Mouse (Mus musculus): ENCODE data around the gene Fgd3. TPM values are rescaled to one million over a fixed set of nuclear protein-coding genes. Genes with fewer than 3 reads are reported as not detected.
A peak's percentile ranks its signal among the peaks of the same experiment; 100 is the strongest.

Gene Fgd3
- total and polyA plus RNA-seq, 2 experiments from 2014 or later = 1.6 to 8.4 TPM

- WGBS = 22% methylated on average over 5 of the region's 5 CpGs
- Histone ChIP-seq H3K36me3 (ENCODE audit: insufficient read depth, low read length) (no peaks in the 10 kb centered on the region), H3K9ac (replicated peaks; ENCODE audit: low read length) (no peak overlapping the region), H3K27ac (no peak overlapping the region), H3K9me3 (ENCODE audit: low read length) (no peaks in the 10 kb centered on the region), H3K4me1 (ENCODE audit: insufficient read depth, low read length) (peaks cover 4% of the 10 kb centered on the region; the same call in 1 of the 2 replicates), H3K4me3 (ENCODE audit: low read length) (no peak overlapping the region), H3K27me3 (ENCODE audit: insufficient read depth, low read length) (no peaks in the 10 kb centered on the region), H3K4me2 (ENCODE audit: low read depth, low read length) (no peak overlapping the region)
- peak; percentile 31 for TF ChIP-seq CTCF (IDR thresholded peaks at IDR 0.05; ENCODE audit: low read depth)
- no peak for DNase-seq (ENCODE audit: low spot score)
- ATAC-seq = no peak
Measured at GRCm38 (mm10) chr13:49220912-49221311, 99.2 kb downstream of the Fgd3 start.

- DNase-seq (ENCODE audit: low spot score) (no peak), ATAC-seq (no peak)
- H3K27me3 ChIP-seq (ENCODE audit: insufficient read depth, low read length) = no peaks in the 10 kb centered on the region
- no peak overlapping the region for H3K4me2 ChIP-seq (ENCODE audit: low read depth, low read length)
- H3K4me1 ChIP-seq (ENCODE audit: insufficient read depth, low read length) = peaks cover 11% of the 10 kb centered on the region
- H3K36me3 ChIP-seq (ENCODE audit: insufficient read depth, low read length) = no peaks in the 10 kb centered on the region
- WGBS = 90% methylated on average over 4 of the region's 4 CpGs
- H3K27ac ChIP-seq = no peak overlapping the region
- no peak overlapping the region for H3K9ac ChIP-seq (replicated peaks; ENCODE audit: low read length)
- no peak for TF ChIP-seq CTCF (IDR thresholded peaks at IDR 0.05; ENCODE audit: low read depth)
- no peak overlapping the region for H3K4me3 ChIP-seq (ENCODE audit: low read length)
- H3K9me3 ChIP-seq (ENCODE audit: low read length) = no peaks in the 10 kb centered on the region
Measured at GRCm38 (mm10) chr13:49219367-49219766, 100.7 kb downstream of the Fgd3 start.

- H3K27me3 ChIP-seq (ENCODE audit: insufficient read depth, low read length) = no peaks in the 10 kb centered on the region
- no peak overlapping the region for H3K27ac ChIP-seq
- 36% methylated on average over 3 of the region's 3 CpGs for WGBS
- no peak overlapping the region for H3K9ac ChIP-seq (replicated peaks; ENCODE audit: low read length)
- H3K4me1 ChIP-seq (ENCODE audit: insufficient read depth, low read length) = peaks cover 17% of the 10 kb centered on the region
- no peaks in the 10 kb centered on the region for H3K9me3 ChIP-seq (ENCODE audit: low read length)
- TF ChIP-seq CTCF (IDR thresholded peaks at IDR 0.05; ENCODE audit: low read depth) = no peak
- H3K36me3 ChIP-seq (ENCODE audit: insufficient read depth, low read length) = no peaks in the 10 kb centered on the region
- H3K4me3 ChIP-seq (ENCODE audit: low read length) = no peak overlapping the region
- no peak overlapping the region for H3K4me2 ChIP-seq (ENCODE audit: low read depth, low read length)
- ATAC-seq = no peak
- DNase-seq (ENCODE audit: low spot score) = no peak
Measured at GRCm38 (mm10) chr13:49218651-49219050, 101.5 kb downstream of the Fgd3 start.

GRCm38 (mm10) chr13:49216808-49217561, 103.1 kb downstream of the Fgd3 start:
- Histone ChIP-seq H3K4me1 (ENCODE audit: insufficient read depth, low read length) (peaks cover 21% of the 10 kb centered on the region), H3K27ac (peak overlapping the region; percentile 59; the same call in 1 of the 2 replicates), H3K9me3 (ENCODE audit: low read length) (no peaks in the 10 kb centered on the region), H3K36me3 (ENCODE audit: insufficient read depth, low read length) (no peaks in the 10 kb centered on the region), H3K4me3 (ENCODE audit: low read length) (no peak overlapping the region), H3K9ac (replicated peaks; ENCODE audit: low read length) (no peak overlapping the region), H3K27me3 (ENCODE audit: insufficient read depth, low read length) (no peaks in the 10 kb centered on the region), H3K4me2 (ENCODE audit: low read depth, low read length) (no peak overlapping the region)
- ATAC-seq (no peak), DNase-seq (ENCODE audit: low spot score) (no peak)
- no peak for TF ChIP-seq CTCF (IDR thresholded peaks at IDR 0.05; ENCODE audit: low read depth)
- WGBS = 61% methylated on average over 9 of the region's 9 CpGs

GRCm38 (mm10) chr13:49216220-49216552, 103.9 kb downstream of the Fgd3 start:
- H3K4me3 ChIP-seq (ENCODE audit: low read length) = peak overlapping the region; percentile 65
- H3K4me2 ChIP-seq (ENCODE audit: low read depth, low read length) = peak overlapping the region; percentile 90
- no peaks in the 10 kb centered on the region for H3K36me3 ChIP-seq (ENCODE audit: insufficient read depth, low read length)
- 0 out of 2 replicates have a peak, but pooled peaks have one; percentile 5 for TF ChIP-seq CTCF (IDR thresholded peaks at IDR 0.05; ENCODE audit: low read depth)
- peaks cover 28% of the 10 kb centered on the region for H3K4me1 ChIP-seq (ENCODE audit: insufficient read depth, low read length)
- 7% methylated on average over 17 of the region's 17 CpGs for WGBS
- DNase-seq (ENCODE audit: low spot score) = no peak
- H3K27me3 ChIP-seq (ENCODE audit: insufficient read depth, low read length) = no peaks in the 10 kb centered on the region
- peak overlapping the region; percentile 68; the same call in 1 of the 2 replicates for H3K9ac ChIP-seq (replicated peaks; ENCODE audit: low read length)
- no peaks in the 10 kb centered on the region for H3K9me3 ChIP-seq (ENCODE audit: low read length)
- peak overlapping the region; percentile 59; the same call in 1 of the 2 replicates for H3K27ac ChIP-seq
- ATAC-seq = no peak

GRCm38 (mm10) chr13:49215504-49216219, 104.4 kb downstream of the Fgd3 start, which contains the start of gene Card19:
Gene Card19, minus strand, starts transcription at chr13:49216037.
- DNase-seq (ENCODE audit: low spot score) (peak; percentile 94), ATAC-seq (peak; percentile 87)
- peaks cover 28% of the 10 kb centered on the region for H3K4me1 ChIP-seq (ENCODE audit: insufficient read depth, low read length)
- H3K4me2 ChIP-seq (ENCODE audit: low read depth, low read length) = peak within 1 kb of the TSS; percentile 90
- no peaks in the 10 kb centered on the region for H3K9me3 ChIP-seq (ENCODE audit: low read length)
- no peaks in the 10 kb centered on the region for H3K27me3 ChIP-seq (ENCODE audit: insufficient read depth, low read length)
- TF ChIP-seq CTCF (IDR thresholded peaks at IDR 0.05; ENCODE audit: low read depth) = no peak
- no peaks in the 10 kb centered on the region for H3K36me3 ChIP-seq (ENCODE audit: insufficient read depth, low read length)
- H3K27ac ChIP-seq = peak within 1 kb of the TSS; percentile 59
- H3K4me3 ChIP-seq (ENCODE audit: low read length) = peak within 1 kb of the TSS; percentile 65
- under 1% methylated on average over 69 of the region's 78 CpGs for WGBS
- H3K9ac ChIP-seq (replicated peaks; ENCODE audit: low read length) = peak within 1 kb of the TSS; percentile 68

Data from hindbrain, postnatal 0 days (tissue).